Mouse (Mus musculus) adrenal gland, adult 2 months (tissue): ENCODE measurements around the gene Zfp493. TPM values are rescaled to one million over a fixed set of nuclear protein-coding genes. Genes with fewer than 3 reads are reported as not detected.
A peak's percentile ranks its signal among the peaks of the same experiment; 100 is the strongest.
"Not testable (repeated sequence)": the region's sequence is repeated elsewhere in the genome, so short reads cannot be mapped to it uniquely, and the experiment has no call there.

Source experiments
- DNase-seq: peaks from one replicate; pipeline ENCODE4 v3.0.0; 2021
- long read RNA-seq: library from polyadenylated mRNA; stranded (forward); transcript quantifications from one replicate; pipeline ENCODE4 v2.0.0, GENCODE M21; 2021
- polyA plus RNA-seq: library from polyadenylated mRNA; depleted of rRNA; stranded (reverse); fragments of >200 nt; gene quantifications from 2 replicates; pipeline ENCODE4 v1.2.3, GENCODE M21; 2012; rRNA removed
- total RNA-seq, 2 experiments: library from RNA; stranded (reverse); gene quantifications; 2 replicates each; pipeline ENCODE4 v1.2.3; 2021

Gene Zfp493
- total RNA-seq (1 to 10 TPM; 1.9 to 2.8 TPM), polyA plus RNA-seq (0.35 and 0.36 TPM in 2 replicates)
- long read RNA-seq, partial matches to known transcripts, result 0 of 1 reads
- long read RNA-seq, other reads (novel, unspliced or antisense), result 0 of 1 reads

- DNase-seq, result peak; percentile 82
Measured at GRCm38 (mm10) chr13:67779265-67780221, at the start of gene Zfp493. Gene Zfp493, plus strand, starts transcription at chr13:67779693.

GRCm38 (mm10) chr13:67734391-67734790 lies 45.1 kb upstream of the Zfp493 start:
- DNase-seq, result not testable (repeated sequence)

GRCm38 (mm10) chr13:67742941-67743340 lies 36.6 kb upstream of the Zfp493 start:
- no peak for DNase-seq

- no peak for DNase-seq
Measured at GRCm38 (mm10) chr13:67743896-67744295, 35.6 kb upstream of the Zfp493 start.

- DNase-seq, result peak; percentile 88
Measured at GRCm38 (mm10) chr13:67754333-67755306, 24.9 kb upstream of the Zfp493 start, which contains the start of gene Zfp85. Gene Zfp85, minus strand, starts transcription at chr13:67755228.

- no peak for DNase-seq
Measured at GRCm38 (mm10) chr13:67755761-67756160, 23.7 kb upstream of the Zfp493 start.

GRCm38 (mm10) chr13:67759966-67760365 lies 19.5 kb upstream of the Zfp493 start:
- DNase-seq, result peak; percentile 27

- DNase-seq, result no peak
Measured at GRCm38 (mm10) chr13:67763031-67763768, 16.3 kb upstream of the Zfp493 start.

GRCm38 (mm10) chr13:67791921-67792455 lies 12.5 kb downstream of the Zfp493 start:
- no peak for DNase-seq

GRCm38 (mm10) chr13:67798618-67799017 lies 19.1 kb downstream of the Zfp493 start:
- no peak for DNase-seq

- DNase-seq, result not testable (repeated sequence)
Measured at GRCm38 (mm10) chr13:67799151-67799550, 19.7 kb downstream of the Zfp493 start.

- DNase-seq, result peak; percentile 21
Measured at GRCm38 (mm10) chr13:67811651-67812210, 32.2 kb downstream of the Zfp493 start.

- DNase-seq, result no peak
Measured at GRCm38 (mm10) chr13:67812961-67813709, 33.6 kb downstream of the Zfp493 start.

- DNase-seq, result peak; percentile 89
Measured at GRCm38 (mm10) chr13:67813710-67814660, 34.5 kb downstream of the Zfp493 start, which contains the start of gene Zfp273. Gene Zfp273, plus strand, starts transcription at chr13:67813740.

GRCm38 (mm10) chr13:67818636-67819035 lies 39.1 kb downstream of the Zfp493 start:
- no peak for DNase-seq

- peak; percentile 68 for DNase-seq
Measured at GRCm38 (mm10) chr13:67830911-67831336, 51.4 kb downstream of the Zfp493 start, which contains the start of gene Gm10037. Gene Gm10037, plus strand, starts transcription at chr13:67831106.

- DNase-seq, result not testable (repeated sequence)
Measured at GRCm38 (mm10) chr13:67833137-67833536, 53.6 kb downstream of the Zfp493 start.
